Mouse (Mus musculus): ENCODE data around the gene Rilp.

- TF ChIP-seq CTCF (IDR thresholded peaks at IDR 0.05; ENCODE audit: low read depth, low read length): no peak
- no peak for TF ChIP-seq GATA1 (IDR thresholded peaks at IDR 0.05; ENCODE audit: borderline replicate concordance, low read length)
These were observed 36.5 kb upstream of the Rilp start for GRCm38 (mm10) chr11:75473376-75473775.

Measured in G1E (cell line).